Mouse (Mus musculus): ENCODE data around the gene Megf9.

DNA sequence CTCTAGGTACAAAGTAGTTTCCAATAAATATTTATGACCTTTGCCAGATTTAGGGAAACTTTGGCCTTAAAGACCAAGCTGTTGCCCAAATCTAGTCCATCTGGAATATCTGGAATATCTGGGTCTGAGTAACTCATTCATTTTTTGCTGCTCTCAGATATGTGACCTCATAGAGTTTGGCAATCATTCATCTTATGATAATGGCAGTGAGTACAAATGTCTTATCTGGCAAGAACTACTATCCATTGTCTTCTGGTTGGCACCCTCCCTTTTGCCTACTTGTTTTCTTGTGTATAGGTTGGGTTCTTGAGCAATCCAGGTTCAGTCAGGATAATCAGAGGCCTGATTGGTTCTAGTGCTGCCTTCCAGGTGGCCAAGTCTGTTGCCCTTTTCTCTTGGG is 41.3 kb upstream of the Megf9 start:
- TF ChIP-seq CTCF (IDR thresholded peaks at IDR 0.05; ENCODE audit: low read depth) (no peak), EP300 (IDR thresholded peaks at IDR 0.05; ENCODE audit: low read depth) (no peak)

All from liver, embryonic 14.5 days (tissue).